Comparison of ENCODE assay signal across 14 mouse cellular contexts in the genomic region with DNA sequence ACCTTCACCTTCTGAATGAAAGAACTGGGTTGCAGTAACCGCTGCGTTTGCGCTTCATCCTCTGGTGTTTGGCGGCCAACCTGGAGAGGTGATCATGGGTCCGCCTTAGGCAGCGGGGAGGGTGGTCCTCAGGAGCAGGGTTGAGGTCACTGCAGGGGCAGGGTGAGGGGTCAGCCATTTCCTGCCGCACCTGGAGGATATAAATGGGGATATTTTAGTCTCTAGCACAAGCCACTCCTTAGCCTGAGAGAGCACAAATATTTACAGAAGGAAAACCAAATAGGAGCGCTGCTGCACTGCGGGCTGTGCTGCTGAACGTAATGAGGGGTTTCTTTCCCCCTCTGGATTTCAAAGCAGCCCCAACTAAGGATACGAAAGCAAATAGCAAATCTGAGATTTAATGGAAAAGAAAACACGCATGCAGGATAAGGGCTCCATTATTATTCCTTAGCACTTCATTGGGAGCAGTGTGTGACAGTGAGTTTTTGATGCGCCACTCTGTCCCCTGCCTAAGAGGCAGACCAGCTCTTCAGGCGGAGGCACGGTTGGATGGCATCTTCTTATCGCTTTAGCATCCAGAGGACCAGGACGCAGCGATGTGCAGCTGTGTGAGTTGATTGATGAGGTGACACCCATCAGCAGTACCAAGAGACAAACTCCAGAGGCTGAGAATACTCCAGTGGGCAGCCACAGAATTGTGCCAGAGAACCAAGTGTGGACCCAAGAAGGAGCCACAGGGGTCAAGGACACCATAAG.
DNase-seq lines count a peak whose midpoint lies in the region; ATAC-seq and TF ChIP-seq lines count a peak whose summit lies in the region.
"Had no signal": no experiment of that assay in that cellular context is flagged by ENCODE, and none has a peak within 500 bp of the region (broad histone marks: within the 10 kb centered on the region; RNA-seq: fewer than 3 reads in every experiment).

No protein-coding gene starts in this region.

- TF ChIP-seq CTCF in lung, embryonic 14.5 days (IDR thresholded peaks at IDR 0.05; ENCODE audit: low read depth), result no peak
- TF ChIP-seq CTCF in stomach, postnatal 0 days (IDR thresholded peaks at IDR 0.05; ENCODE audit: low read depth), result no peak

- H3K4me1 ChIP-seq in lung, embryonic 14.5 days (ENCODE audit: insufficient read depth), result no peaks in the 10 kb centered on the region
- peaks cover 16% of the 10 kb centered on the region for H3K4me1 ChIP-seq in limb, embryonic 10.5 days
- H3K4me1 ChIP-seq in liver, embryonic 16.5 days (ENCODE audit: control insufficient read depth, low read depth, low read length), result peaks cover 37% of the 10 kb centered on the region
- H3K4me1 ChIP-seq in stomach, postnatal 0 days (replicated peaks; ENCODE audit: control insufficient read depth, insufficient read depth), result no peaks in the 10 kb centered on the region
- H3K4me1 ChIP-seq in kidney, embryonic 14.5 days (ENCODE audit: control insufficient read depth, insufficient read depth, low read length), result no peaks in the 10 kb centered on the region
- H3K4me1 ChIP-seq: embryonic facial prominence, embryonic 15.5 days had no signal

- H3K36me3 ChIP-seq in lung, embryonic 14.5 days (ENCODE audit: insufficient read depth), result no peaks in the 10 kb centered on the region
- no peaks in the 10 kb centered on the region for H3K36me3 ChIP-seq in limb, embryonic 10.5 days
- no peaks in the 10 kb centered on the region for H3K36me3 ChIP-seq in liver, embryonic 16.5 days (ENCODE audit: control insufficient read depth, insufficient read depth)
- H3K36me3 ChIP-seq in stomach, postnatal 0 days (ENCODE audit: control insufficient read depth, insufficient read depth, low read length), result no peaks in the 10 kb centered on the region
- no peaks in the 10 kb centered on the region for H3K36me3 ChIP-seq in kidney, embryonic 14.5 days (ENCODE audit: control insufficient read depth, insufficient read depth, low read length)
- H3K36me3 ChIP-seq: embryonic facial prominence, embryonic 15.5 days had no signal

- H3K27ac ChIP-seq in lung, embryonic 14.5 days (ENCODE audit: low read depth), result peak overlapping the region; percentile 62
- H3K27ac ChIP-seq in limb, embryonic 10.5 days, result peak overlapping the region; percentile 14; the same call in 1 of the 2 replicates
- H3K27ac ChIP-seq in liver, embryonic 16.5 days (ENCODE audit: low read length), result peak overlapping the region; percentile 93
- H3K27ac ChIP-seq in stomach, postnatal 0 days (replicated peaks), result 0 out of 2 replicates have a peak overlapping the region, but pooled peaks have one; percentile 24
- no peak overlapping the region for H3K27ac ChIP-seq in kidney, embryonic 14.5 days (ENCODE audit: low read depth, low read length)
- H3K27ac ChIP-seq: embryonic facial prominence, embryonic 15.5 days; hindbrain, postnatal 0 days had no signal

- DNase-seq in lung, embryonic 14.5 days, result peak; percentile 42
- no peak for DNase-seq in lung, postnatal 10 days
- DNase-seq in limb, embryonic 10.5 days (ENCODE audit: low spot score), result peak; percentile 47
- DNase-seq in stomach, postnatal 0 days (ENCODE audit: low spot score), result peak; percentile 54
- no peak for DNase-seq in kidney, postnatal 4 days
- no peak for DNase-seq in left cerebral cortex, adult 8-10 months (ENCODE audit: low spot score in 2 of 2)
- DNase-seq: cerebellum, adult 2 months; kidney, postnatal 25 days; right cerebral cortex, postnatal 4 days had no signal

- H3K27me3 ChIP-seq in lung, embryonic 14.5 days (ENCODE audit: insufficient read depth, low read length), result no peaks in the 10 kb centered on the region
- H3K27me3 ChIP-seq in limb, embryonic 10.5 days (ENCODE audit: low read depth, poor library complexity, severe bottlenecking), result peaks cover 33% of the 10 kb centered on the region
- H3K27me3 ChIP-seq in liver, embryonic 16.5 days (ENCODE audit: control insufficient read depth, insufficient read depth, low read depth, low read length), result no peaks in the 10 kb centered on the region
- H3K27me3 ChIP-seq in stomach, postnatal 0 days (ENCODE audit: control insufficient read depth, insufficient read depth, low read length), result no peaks in the 10 kb centered on the region
- no peaks in the 10 kb centered on the region for H3K27me3 ChIP-seq in kidney, embryonic 14.5 days (ENCODE audit: control insufficient read depth, insufficient read depth, low read length)
- H3K27me3 ChIP-seq: embryonic facial prominence, embryonic 15.5 days had no signal

- peak overlapping the region; percentile 32 for H3K4me2 ChIP-seq in lung, embryonic 14.5 days
- peak overlapping the region; percentile 39 for H3K4me2 ChIP-seq in liver, embryonic 16.5 days (ENCODE audit: low read depth, low read length)
- peak overlapping the region; percentile 36 for H3K4me2 ChIP-seq in stomach, postnatal 0 days (replicated peaks; ENCODE audit: low read depth)
- H3K4me2 ChIP-seq in kidney, embryonic 14.5 days (replicated peaks; ENCODE audit: low read depth, low read length), result no peak overlapping the region
- H3K4me2 ChIP-seq: embryonic facial prominence, embryonic 15.5 days had no signal

- H3K9me3 ChIP-seq in lung, embryonic 14.5 days (ENCODE audit: low read depth, low read length), result no peaks in the 10 kb centered on the region
- H3K9me3 ChIP-seq in limb, embryonic 10.5 days (replicated peaks), result no peaks in the 10 kb centered on the region
- no peaks in the 10 kb centered on the region for H3K9me3 ChIP-seq in liver, embryonic 16.5 days (replicated peaks; ENCODE audit: control insufficient read depth, low read length)
- H3K9me3 ChIP-seq in stomach, postnatal 0 days (ENCODE audit: control insufficient read depth, low read length), result no peaks in the 10 kb centered on the region
- no peaks in the 10 kb centered on the region for H3K9me3 ChIP-seq in kidney, embryonic 14.5 days (ENCODE audit: control insufficient read depth, low read length)
- H3K9me3 ChIP-seq: embryonic facial prominence, embryonic 15.5 days had no signal

- peak; percentile 62 for ATAC-seq in lung, embryonic 14.5 days (ENCODE audit: insufficient read depth)
- peak; percentile 70 for ATAC-seq in liver, embryonic 16.5 days (ENCODE audit: low read depth)
- ATAC-seq in stomach, postnatal 0 days (ENCODE audit: low FRiP score, low TSS enrichment), result peak; percentile 72; the same call in 1 of the 2 replicates
- no peak for ATAC-seq in kidney, embryonic 14.5 days (ENCODE audit: low FRiP score, low TSS enrichment)
- ATAC-seq: activated CD4-positive, CD25-positive, alpha-beta regulatory T cell, adult 4 months; hindbrain, postnatal 0 days had no signal

- no peak for TF ChIP-seq EP300 in stomach, postnatal 0 days (optimal IDR thresholded peaks at IDR 0.05)

- WGBS in lung, embryonic 14.5 days, result 10% methylated on average over 18 of the region's 18 CpGs
- 55% methylated on average over 18 of the region's 18 CpGs for WGBS in limb, embryonic 10.5 days
- 66% methylated on average over 18 of the region's 18 CpGs for WGBS in liver, embryonic 16.5 days (ENCODE audit: insufficient replicate concordance)
- WGBS in stomach, postnatal 0 days, result 19% methylated on average over 18 of the region's 18 CpGs
- 39% methylated on average over 18 of the region's 18 CpGs for WGBS in kidney, embryonic 14.5 days

- no peak overlapping the region for H3K4me3 ChIP-seq in lung, embryonic 14.5 days (ENCODE audit: low read depth, low read length)
- H3K4me3 ChIP-seq in limb, embryonic 10.5 days, result no peak overlapping the region
- H3K4me3 ChIP-seq in liver, embryonic 16.5 days (ENCODE audit: low read depth, low read length), result peak overlapping the region; percentile 48
- H3K4me3 ChIP-seq in stomach, postnatal 0 days (ENCODE audit: low read depth, low read length), result 0 out of 2 replicates have a peak overlapping the region, but pooled peaks have one; percentile 1
- no peak overlapping the region for H3K4me3 ChIP-seq in kidney, embryonic 14.5 days (ENCODE audit: low read length)
- H3K4me3 ChIP-seq: embryonic facial prominence, embryonic 15.5 days had no signal

- no peak overlapping the region for H3K9ac ChIP-seq in lung, embryonic 14.5 days
- peak overlapping the region; percentile 50 for H3K9ac ChIP-seq in liver, embryonic 16.5 days (ENCODE audit: low read depth, low read length)
- no peak overlapping the region for H3K9ac ChIP-seq in stomach, postnatal 0 days (ENCODE audit: low read length)
- no peak overlapping the region for H3K9ac ChIP-seq in kidney, embryonic 14.5 days (ENCODE audit: low read depth, low read length)
- H3K9ac ChIP-seq: embryonic facial prominence, embryonic 15.5 days had no signal

Comparison
In these comparisons a context has a peak if more than half of its experiments do, and no peak if none do; other contexts are left out.
1. DNase-seq: peak in lung, embryonic 14.5 days (single experiment), limb, embryonic 10.5 days (single experiment) and stomach, postnatal 0 days (single experiment); none in lung, postnatal 10 days (single experiment), kidney, postnatal 4 days (0 of 2) and left cerebral cortex, adult 8-10 months (0 of 2).
2. H3K4me3 ChIP-seq: peak in liver, embryonic 16.5 days (single experiment) and stomach, postnatal 0 days (single experiment); none in lung, embryonic 14.5 days (single experiment), limb, embryonic 10.5 days (single experiment) and kidney, embryonic 14.5 days (single experiment).